Mouse (Mus musculus): Measurements from ENCODE around the gene Nphp4.
A peak's percentile ranks its signal among the peaks of the same experiment; 100 is the strongest.

The Nphp4 gene

DNA sequence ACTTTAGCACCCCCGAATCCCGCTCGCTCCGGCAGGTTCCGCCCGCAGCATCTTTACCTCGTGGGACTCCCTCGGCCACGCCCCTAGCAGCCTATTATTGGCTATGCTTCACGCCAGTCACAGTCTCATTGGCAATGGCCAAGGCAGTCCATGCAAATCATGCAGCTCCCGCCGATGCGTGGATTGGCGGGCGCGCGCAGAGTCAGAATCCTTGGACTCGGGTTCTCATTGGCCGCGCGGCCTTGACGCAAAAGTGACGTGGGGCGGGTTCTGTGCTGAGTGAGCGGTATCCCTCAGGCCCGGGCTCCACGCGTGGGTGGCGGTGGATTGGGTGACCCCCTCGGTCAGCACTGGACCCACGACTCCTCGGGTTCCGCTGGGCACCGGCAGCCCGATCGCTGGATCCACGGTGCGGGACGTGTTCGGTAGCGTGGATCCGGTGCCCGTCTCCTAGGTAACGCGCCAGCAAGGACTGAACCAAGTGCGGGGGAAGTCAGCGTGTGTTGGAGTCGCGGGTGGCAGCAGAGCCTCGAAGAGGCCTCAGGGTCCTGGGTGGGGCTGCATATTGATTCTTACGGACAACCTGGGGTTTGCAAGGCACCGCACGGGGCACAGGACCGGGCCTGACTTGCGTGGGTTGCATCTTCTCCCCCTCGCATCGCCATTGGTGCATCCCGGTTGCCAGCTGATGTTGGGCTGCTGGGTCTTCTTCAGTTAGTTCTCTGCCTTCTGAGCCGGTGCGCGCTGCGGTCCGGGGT is 1.1 kb downstream of the Nphp4 start, which contains the start of gene Kcnab2:
TSS of gene Kcnab2 (minus strand) at position 406 of the 758 bp plus-strand sequence.
- DNase-seq (ENCODE audit: low spot score in 2 of 2): peak; percentile 100

DNA sequence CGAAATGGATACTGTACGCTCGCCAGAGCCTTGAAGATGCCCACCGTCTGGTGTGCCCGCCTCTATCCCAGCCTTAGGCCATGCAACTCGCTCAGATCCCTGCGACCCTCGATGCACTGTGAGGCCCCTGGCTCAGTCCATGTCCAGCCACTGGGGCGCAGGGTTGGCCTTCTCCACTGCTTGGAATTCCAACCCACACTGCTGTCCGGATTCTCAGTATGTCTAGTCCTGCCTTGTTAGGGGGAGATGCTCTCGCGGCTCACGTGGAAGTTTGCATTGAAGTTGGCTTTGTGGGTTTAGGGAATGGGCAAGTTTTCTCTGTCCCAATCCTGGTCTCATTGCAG is 1.7 kb downstream of the Nphp4 start:
- no peak for DNase-seq (ENCODE audit: low spot score in 2 of 2)

- no peak for DNase-seq (ENCODE audit: low spot score in 2 of 2)
These were observed 3.9 kb downstream of the Nphp4 start for GRCm38 (mm10) chr4:152480426-152480825.

DNA sequence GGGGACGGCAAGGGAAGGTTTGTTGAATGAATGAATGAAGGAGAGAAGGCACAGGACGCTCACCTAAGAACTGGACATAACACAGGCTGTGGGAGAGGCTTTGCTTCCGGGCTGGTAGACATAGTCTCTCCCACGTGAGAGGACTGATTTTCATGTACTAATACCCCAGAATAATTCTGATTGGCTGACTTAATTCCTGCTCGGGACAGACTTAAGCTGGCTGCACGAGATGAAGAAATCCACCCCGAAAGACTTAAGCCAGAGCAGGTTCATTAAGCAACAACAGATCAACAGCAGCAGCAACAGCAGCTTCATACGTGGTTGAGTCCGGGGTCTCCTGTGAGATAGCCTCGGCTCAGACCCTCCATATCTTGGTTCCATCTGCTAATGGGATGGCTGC is 11.5 kb downstream of the Nphp4 start:
- DNase-seq (ENCODE audit: low spot score in 2 of 2): no peak

DNA sequence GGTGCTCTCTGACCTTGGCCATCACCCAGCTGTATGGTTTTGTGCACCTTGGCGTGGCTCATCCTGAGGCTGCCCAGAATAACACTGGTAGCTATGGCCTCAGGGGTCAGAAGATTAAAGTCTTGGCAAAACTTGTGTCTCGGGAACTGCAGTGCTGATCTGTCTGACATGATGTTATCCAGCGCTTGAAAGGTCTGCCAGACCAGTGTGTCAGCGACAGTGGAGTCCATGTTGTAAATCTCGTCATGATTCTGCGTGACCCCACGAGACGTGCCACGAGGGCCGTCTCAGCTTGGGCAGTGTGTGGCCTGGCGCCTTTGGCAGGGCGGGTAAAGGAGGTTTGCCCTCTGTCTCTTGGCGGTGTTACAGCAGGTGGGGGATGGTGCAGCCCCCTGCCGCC is 13.8 kb downstream of the Nphp4 start:
- DNase-seq (ENCODE audit: low spot score in 2 of 2): no peak

DNA sequence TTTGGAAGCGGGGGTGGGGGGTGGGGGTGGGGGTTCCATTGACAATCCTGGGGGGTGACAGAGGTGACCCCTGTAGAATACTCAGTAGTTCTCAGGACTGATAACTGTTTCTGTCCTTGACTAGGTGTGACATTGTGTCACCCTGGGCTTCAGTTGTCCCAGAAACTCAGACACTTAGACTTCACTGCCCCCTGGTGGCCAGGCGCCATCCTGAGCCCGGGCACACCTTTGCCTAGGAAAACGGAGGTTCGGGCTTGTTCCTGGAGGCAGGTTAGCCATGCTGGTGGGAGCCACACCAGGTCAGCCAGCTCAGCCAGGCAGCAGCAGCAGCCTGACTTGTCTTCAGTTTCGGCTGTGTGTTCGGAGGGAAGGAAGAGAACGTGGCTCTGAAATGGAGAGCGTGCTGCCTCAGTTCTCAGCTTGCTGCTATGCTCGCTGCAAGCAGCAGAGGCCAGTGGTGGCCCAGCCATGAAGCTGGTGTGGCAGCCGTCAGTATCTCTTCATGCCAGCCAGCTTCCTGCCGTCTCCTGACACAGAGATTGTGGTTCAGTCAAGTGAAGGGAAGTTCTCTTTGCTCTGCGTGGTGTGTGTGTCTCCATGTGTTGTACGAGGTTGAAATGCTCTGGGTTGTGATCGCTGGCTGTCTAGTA is 14.9 kb downstream of the Nphp4 start:
- peak; percentile 60 to 74 for DNase-seq (ENCODE audit: low spot score in 2 of 2)

GRCm38 (mm10) chr4:152494360-152494879 is 17.9 kb downstream of the Nphp4 start:
- DNase-seq (ENCODE audit: low spot score in 2 of 2): no peak

DNA sequence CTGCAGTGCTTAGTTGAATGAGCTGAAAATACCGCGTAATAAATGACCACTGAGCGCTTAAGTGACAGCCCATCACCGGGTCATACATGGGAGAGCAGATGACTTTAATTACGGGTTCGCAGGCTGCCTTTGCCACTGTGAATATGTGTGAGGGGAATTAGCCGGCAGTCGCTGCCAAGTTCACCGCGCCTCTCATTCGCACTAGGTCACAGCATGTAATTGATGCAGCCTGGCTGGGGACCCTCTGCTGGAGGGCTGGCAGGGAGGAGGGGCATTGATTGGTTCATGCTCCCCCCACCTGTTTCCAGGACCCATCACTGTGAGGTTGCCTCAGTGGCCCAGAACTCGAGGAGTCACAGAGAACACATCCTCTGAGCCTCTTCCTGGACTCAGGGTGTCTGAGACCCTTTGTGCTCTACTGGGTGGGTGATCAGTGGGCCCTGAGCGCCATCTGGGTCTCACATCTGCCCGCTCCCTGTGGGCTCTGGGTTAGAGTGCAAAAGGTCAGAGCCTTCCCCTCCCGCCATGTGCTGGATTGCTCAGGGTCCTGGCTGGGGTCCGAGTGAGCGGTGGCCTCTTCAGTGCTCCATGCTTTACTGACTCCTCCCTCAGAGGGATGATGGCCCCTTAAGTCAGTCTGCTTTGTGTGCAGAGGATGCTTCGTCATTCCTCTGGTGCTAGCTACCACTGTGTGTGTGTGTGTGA is 35.9 kb downstream of the Nphp4 start:
- no peak for DNase-seq (ENCODE audit: low spot score in 2 of 2)

- DNase-seq (ENCODE audit: low spot score in 2 of 2): no peak
These were observed 38.4 kb downstream of the Nphp4 start for GRCm38 (mm10) chr4:152514884-152515283.

DNA sequence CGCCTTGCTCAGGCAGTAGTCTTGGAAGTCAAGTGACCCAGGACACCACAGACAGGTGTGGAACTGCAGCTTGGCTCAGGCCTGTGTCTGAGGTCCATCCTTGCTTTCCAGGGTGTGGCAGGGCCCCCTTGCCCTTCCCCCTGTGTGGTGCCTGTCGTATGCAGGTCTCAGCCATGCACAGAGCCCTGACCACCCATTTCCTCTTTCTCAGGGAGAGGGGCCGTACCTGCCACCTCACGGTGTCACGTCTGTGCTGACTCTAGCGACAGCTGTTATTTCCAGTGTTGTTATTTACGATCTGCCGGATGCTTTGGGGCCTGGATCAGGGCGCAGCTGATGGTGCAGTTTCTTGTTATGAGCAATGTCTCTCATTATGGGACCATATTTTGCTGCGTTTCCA is 42.6 kb downstream of the Nphp4 start:
- DNase-seq (ENCODE audit: low spot score in 2 of 2): no peak

DNA sequence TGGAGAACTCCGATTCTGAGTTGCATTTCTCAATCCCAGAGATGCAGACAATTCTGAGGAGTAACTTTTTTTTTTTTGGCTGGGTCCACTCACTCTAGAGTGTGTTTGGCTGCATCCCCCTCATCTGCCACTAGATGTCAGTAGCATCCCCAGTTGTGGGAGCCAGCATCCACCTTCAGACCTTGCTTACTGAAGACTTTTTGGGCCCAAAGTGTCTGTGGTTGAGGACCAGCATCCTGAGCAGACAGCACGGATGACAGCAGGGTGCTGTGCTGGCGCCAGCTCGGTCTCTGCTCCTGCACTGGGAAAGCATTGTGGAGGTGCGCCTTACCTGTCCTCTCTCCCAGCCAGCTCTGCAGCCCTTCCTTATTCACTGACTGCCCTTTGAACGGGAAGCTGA is 43.6 kb downstream of the Nphp4 start:
- DNase-seq (ENCODE audit: low spot score in 2 of 2): peak; percentile 41 to 47

- DNase-seq (ENCODE audit: low spot score in 2 of 2): no peak
These were observed 56.4 kb downstream of the Nphp4 start for GRCm38 (mm10) chr4:152532872-152533271.

DNA sequence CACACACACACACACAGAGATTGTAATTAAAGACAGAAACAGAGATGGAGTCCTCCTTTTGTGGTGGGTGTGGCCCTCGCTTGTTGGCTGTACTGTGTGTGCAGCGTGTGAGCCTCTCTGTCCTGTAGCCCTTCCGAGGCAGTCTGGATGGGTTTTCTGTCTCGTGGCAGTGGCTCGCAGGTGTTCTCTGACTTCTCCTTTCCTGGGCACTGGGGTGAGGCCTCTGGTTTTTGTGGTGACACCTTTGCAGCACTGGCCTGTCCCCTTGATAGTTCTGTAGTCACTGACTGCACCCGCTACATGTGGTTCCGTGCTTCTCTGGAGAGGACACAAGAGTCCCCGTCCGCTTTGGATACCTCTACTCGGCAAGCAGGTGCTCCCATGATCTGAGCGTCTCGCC is 63.2 kb downstream of the Nphp4 start:
- no peak for DNase-seq (ENCODE audit: low spot score in 2 of 2)

DNA sequence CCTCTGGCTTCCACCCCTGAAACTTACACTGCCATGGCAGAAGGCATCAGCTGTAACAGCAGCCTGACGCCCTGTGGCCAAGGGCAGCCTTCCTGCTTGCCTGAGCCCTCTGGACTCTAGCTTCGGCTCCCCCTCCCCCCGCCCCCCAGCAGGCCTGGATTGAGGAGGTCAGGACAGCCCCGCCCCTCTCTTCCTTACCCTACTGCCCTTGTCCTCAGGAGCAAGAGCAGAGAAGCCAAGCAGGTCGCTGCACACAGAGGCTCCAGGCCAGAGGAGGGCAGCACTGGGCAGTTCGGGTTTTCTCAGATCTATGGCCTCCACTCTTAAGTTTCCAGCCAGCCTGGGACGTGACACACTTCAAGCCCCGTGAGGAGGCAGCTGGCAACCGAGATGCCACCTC is 64.7 kb downstream of the Nphp4 start:
- no peak for DNase-seq (ENCODE audit: low spot score in 2 of 2)

DNA sequence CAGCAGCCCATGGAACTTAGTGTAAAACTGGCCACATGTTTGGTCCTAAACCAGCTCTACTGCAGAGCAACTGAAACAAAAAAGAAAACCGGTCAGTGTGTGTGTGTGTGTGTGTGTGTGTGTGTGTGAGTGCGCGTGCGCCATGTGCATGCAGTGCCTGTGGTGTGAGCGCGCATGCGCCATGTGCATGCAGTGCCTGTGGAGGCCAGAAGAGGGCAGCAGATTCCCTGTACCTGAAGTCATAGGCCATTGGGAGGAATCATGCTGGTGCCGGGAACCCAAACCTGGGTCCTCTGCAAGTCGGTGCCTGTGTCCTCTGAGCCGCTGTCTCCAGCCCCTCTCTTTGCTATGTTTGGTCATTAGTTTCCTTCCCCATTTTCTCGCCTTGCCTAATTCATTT is 65.9 kb downstream of the Nphp4 start:
- DNase-seq (ENCODE audit: low spot score in 2 of 2): no peak

GRCm38 (mm10) chr4:152546481-152546880 is 70.0 kb downstream of the Nphp4 start:
- DNase-seq (ENCODE audit: low spot score in 2 of 2): no peak

- no peak for DNase-seq (ENCODE audit: low spot score in 2 of 2)
These were observed 71.6 kb downstream of the Nphp4 start for GRCm38 (mm10) chr4:152547886-152548663.

- peak in 1 of 2 experiments; percentile 51 for DNase-seq (ENCODE audit: low spot score in 2 of 2)
These were observed 73.1 kb downstream of the Nphp4 start for GRCm38 (mm10) chr4:152549507-152550202.

- DNase-seq (ENCODE audit: low spot score in 2 of 2): no peak
These were observed 73.7 kb downstream of the Nphp4 start for GRCm38 (mm10) chr4:152550203-152550549.

DNA sequence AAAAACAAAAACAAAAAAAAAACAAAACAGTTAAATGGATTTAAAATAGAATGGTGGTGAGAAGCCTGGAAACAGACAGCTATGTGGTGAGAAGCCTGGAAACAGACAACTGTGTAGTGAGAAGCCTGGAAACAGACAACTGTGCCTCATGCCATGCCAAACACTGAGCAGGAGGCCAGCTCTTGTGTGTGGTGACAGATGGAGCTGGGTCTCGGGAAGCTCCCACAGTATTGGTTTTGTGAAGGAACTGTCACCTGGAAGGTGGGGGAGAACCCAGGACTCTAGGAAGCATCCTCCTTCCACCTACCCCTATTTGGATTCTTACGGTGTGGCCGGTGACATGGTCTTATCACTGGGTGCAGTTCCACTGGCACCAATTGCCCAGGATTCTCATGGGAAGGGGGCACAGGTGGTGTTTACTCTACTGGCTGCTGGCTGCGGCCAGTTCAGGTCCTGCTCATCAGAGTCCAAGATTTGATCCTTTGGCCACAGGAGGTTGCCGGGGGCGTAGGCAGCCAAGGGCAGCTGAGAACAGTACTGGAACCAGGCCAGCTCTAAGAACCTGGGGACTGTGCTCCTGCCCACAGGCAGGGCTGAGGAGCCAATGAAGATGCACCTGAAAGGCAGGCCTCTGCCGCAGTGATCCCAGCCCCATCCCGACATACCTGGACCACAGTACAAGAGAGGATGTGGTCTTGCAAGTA is 77.2 kb downstream of the Nphp4 start:
- DNase-seq (ENCODE audit: low spot score in 2 of 2): no peak

GRCm38 (mm10) chr4:152554421-152554820 is 77.9 kb downstream of the Nphp4 start:
- no peak for DNase-seq (ENCODE audit: low spot score in 2 of 2)

Data from right cerebral cortex, postnatal 36 days (tissue).